Mouse (Mus musculus) embryonic fibroblast, embryonic 13.5 days (primary cell): ENCODE results near the gene Coasy. TPM values are rescaled to one million over a fixed set of nuclear protein-coding genes. Genes with fewer than 3 reads are reported as not detected.
A peak's percentile ranks its signal among the peaks of the same experiment; 100 is the strongest.

Experiments used
- H3K27ac ChIP-seq: 2 replicates; pipeline ENCODE4 v1.5.1; 2012; ENCODE audit warnings: low read length, control low read depth, inconsistent platforms; ENCODE audit not compliant: insufficient read depth
- H3K4me1 ChIP-seq: 2 replicates; pipeline ENCODE4 v1.6.1; 2011; ENCODE audit warnings: low read length; ENCODE audit not compliant: control insufficient read depth, insufficient read depth
- H3K4me3 ChIP-seq: 2 replicates; pipeline ENCODE4 v1.5.1; 2011; ENCODE audit warnings: mild to moderate bottlenecking, control low read depth, low read length; ENCODE audit not compliant: insufficient read depth
- CTCF ChIP-seq: IDR thresholded peaks from 2 replicates; pipeline ENCODE4 v1.5.1; 2011; ENCODE audit warnings: mild to moderate bottlenecking, control low read depth, low read length, moderate library complexity, borderline replicate concordance; ENCODE audit not compliant: insufficient read depth
- POLR2A ChIP-seq: IDR thresholded peaks from 2 replicates; pipeline ENCODE4 v1.6.1; 2011; ENCODE audit warnings: low read depth, mild to moderate bottlenecking, control low read depth, low read length, moderate library complexity
- polyA plus RNA-seq: library from polyadenylated mRNA; stranded (reverse); fragments of >200 nt; gene quantifications from 2 replicates; pipeline ENCODE4 v1.2.4, GENCODE M21; 2011; ENCODE audit warnings: low read depth; ENCODE audit not compliant: missing spikeins, insufficient read length

Gene Coasy
- polyA plus RNA-seq, 1 experiment: 15.0 TPM

GRCm38 (mm10) chr11:101070189-101070527, 12.2 kb upstream of the Coasy start:
- peak overlapping the region; percentile 51 for H3K4me3 ChIP-seq
- H3K4me1 ChIP-seq: no peaks in the 10 kb centered on the region; the same call in 1 of the 2 replicates
- no peak overlapping the region for H3K27ac ChIP-seq
- TF ChIP-seq POLR2A: no peak

- H3K4me1 ChIP-seq: no peaks in the 10 kb centered on the region; the same call in 1 of the 2 replicates
- H3K4me3 ChIP-seq: peak overlapping the region; percentile 51; the same call in 1 of the 2 replicates
- no peak overlapping the region for H3K27ac ChIP-seq
- TF ChIP-seq CTCF (no peak), POLR2A (no peak)
Measured at GRCm38 (mm10) chr11:101070987-101071386, 11.4 kb upstream of the Coasy start.

GRCm38 (mm10) chr11:101071810-101072428, 10.4 kb upstream of the Coasy start:
- Histone ChIP-seq H3K4me1 (no peaks in the 10 kb centered on the region; the same call in 1 of the 2 replicates), H3K4me3 (no peak overlapping the region), H3K27ac (no peak overlapping the region)
- TF ChIP-seq POLR2A: no peak
- TF ChIP-seq CTCF: no peak

- TF ChIP-seq POLR2A (no peak), CTCF (no peak)
- Histone ChIP-seq H3K4me1 (no peaks in the 10 kb centered on the region), H3K27ac (no peak within 1 kb of the TSS), H3K4me3 (no peak within 1 kb of the TSS)
Measured at GRCm38 (mm10) chr11:101078121-101078520, 4.2 kb upstream of the Coasy start, which contains the start of gene Hsd17b1. TSS of gene Hsd17b1 (plus strand) at chr11:101078411.

- no peak overlapping the region for H3K4me3 ChIP-seq
- H3K4me1 ChIP-seq: no peaks in the 10 kb centered on the region; the same call in 1 of the 2 replicates
- TF ChIP-seq CTCF: no peak
- no peak for TF ChIP-seq POLR2A
- H3K27ac ChIP-seq: no peak overlapping the region
Measured at GRCm38 (mm10) chr11:101079746-101080145, 2.6 kb upstream of the Coasy start.

- no peak for TF ChIP-seq POLR2A
- TF ChIP-seq CTCF: no peak
- no peak overlapping the region for H3K27ac ChIP-seq
- H3K4me3 ChIP-seq: no peak overlapping the region
- H3K4me1 ChIP-seq: no peaks in the 10 kb centered on the region; the same call in 1 of the 2 replicates
Measured at GRCm38 (mm10) chr11:101080421-101080820, 1.9 kb upstream of the Coasy start.

GRCm38 (mm10) chr11:101081659-101082058, 706 bp upstream of the Coasy start:
- Histone ChIP-seq H3K27ac (peak overlapping the region; percentile 71), H3K4me3 (peak overlapping the region; percentile 44), H3K4me1 (peaks cover 9% of the 10 kb centered on the region; the same call in 1 of the 2 replicates)
- no peak for TF ChIP-seq CTCF
- no peak for TF ChIP-seq POLR2A

- Histone ChIP-seq H3K4me3 (peak overlapping the region; percentile 85), H3K4me1 (peaks cover 13% of the 10 kb centered on the region), H3K27ac (peak overlapping the region; percentile 85; the same call in 1 of the 2 replicates)
- TF ChIP-seq POLR2A (peak; percentile 22; the same call in 1 of the 2 replicates), CTCF (no peak)
Measured at GRCm38 (mm10) chr11:101083083-101083697, 825 bp downstream of the Coasy start.

GRCm38 (mm10) chr11:101084246-101084645, 1.9 kb downstream of the Coasy start:
- Histone ChIP-seq H3K27ac (no peak overlapping the region), H3K4me1 (peaks cover 14% of the 10 kb centered on the region), H3K4me3 (no peak overlapping the region)
- no peak for TF ChIP-seq CTCF
- TF ChIP-seq POLR2A: no peak

- no peak overlapping the region for H3K4me3 ChIP-seq
- H3K4me1 ChIP-seq: peaks cover 14% of the 10 kb centered on the region
- TF ChIP-seq POLR2A: no peak
- TF ChIP-seq CTCF: no peak
- no peak overlapping the region for H3K27ac ChIP-seq
Measured at GRCm38 (mm10) chr11:101084811-101085210, 2.4 kb downstream of the Coasy start.
